Mouse (Mus musculus): ENCODE results near the gene Mpp5. TPM values are rescaled to one million over a fixed set of nuclear protein-coding genes. Genes with fewer than 3 reads are reported as not detected.

Gene Mpp5
- total and polyA plus RNA-seq, 2 experiments: 0.84 to 17.0 TPM

- H3K36me3 ChIP-seq (ENCODE audit: control insufficient read depth, insufficient read depth, low read length): peaks cover 14% of the 10 kb centered on the region
- H3K4me1 ChIP-seq (ENCODE audit: control insufficient read depth, insufficient read depth, low read length): no peaks in the 10 kb centered on the region
- no peaks in the 10 kb centered on the region for H3K27me3 ChIP-seq (ENCODE audit: control insufficient read depth, insufficient read depth, low read length)
- no peak for DNase-seq (ENCODE audit: extremely low read depth, low read depth, low spot score)
- TF ChIP-seq POLR2A (IDR thresholded peaks at IDR 0.05; ENCODE audit: extremely low read depth, insufficient read depth, low read length): no peak
- TF ChIP-seq CTCF (IDR thresholded peaks at IDR 0.05; ENCODE audit: low read depth, low read length): no peak
- H3K79me2 ChIP-seq (ENCODE audit: control insufficient read depth, insufficient read depth, low read length): no peaks in the 10 kb centered on the region
- no peak overlapping the region for H3K27ac ChIP-seq (replicated peaks; ENCODE audit: insufficient read depth, low read depth, low read length)
- H3K4me3 ChIP-seq (ENCODE audit: insufficient read depth, low read depth, low read length): no peak overlapping the region
- H3K9ac ChIP-seq (ENCODE audit: low read depth, low read length): no peak overlapping the region
These were observed 53.1 kb downstream of the Mpp5 start for GRCm38 (mm10) chr12:78801836-78802235.

- Histone ChIP-seq H3K27me3 (ENCODE audit: control insufficient read depth, insufficient read depth, low read length) (no peaks in the 10 kb centered on the region), H3K79me2 (ENCODE audit: control insufficient read depth, insufficient read depth, low read length) (no peaks in the 10 kb centered on the region), H3K4me1 (ENCODE audit: control insufficient read depth, insufficient read depth, low read length) (no peaks in the 10 kb centered on the region), H3K4me3 (ENCODE audit: insufficient read depth, low read depth, low read length) (no peak overlapping the region), H3K9ac (ENCODE audit: low read depth, low read length) (no peak overlapping the region), H3K27ac (replicated peaks; ENCODE audit: insufficient read depth, low read depth, low read length) (no peak overlapping the region), H3K36me3 (ENCODE audit: control insufficient read depth, insufficient read depth, low read length) (peaks cover 14% of the 10 kb centered on the region)
- DNase-seq (ENCODE audit: extremely low read depth, low read depth, low spot score): no peak
- TF ChIP-seq CTCF (IDR thresholded peaks at IDR 0.05; ENCODE audit: low read depth, low read length): no peak
- no peak for TF ChIP-seq POLR2A (IDR thresholded peaks at IDR 0.05; ENCODE audit: extremely low read depth, insufficient read depth, low read length)
These were observed 65.7 kb downstream of the Mpp5 start for GRCm38 (mm10) chr12:78814437-78814836.

- H3K4me1 ChIP-seq (ENCODE audit: control insufficient read depth, insufficient read depth, low read length): no peaks in the 10 kb centered on the region
- TF ChIP-seq POLR2A (IDR thresholded peaks at IDR 0.05; ENCODE audit: extremely low read depth, insufficient read depth, low read length) (no peak), CTCF (IDR thresholded peaks at IDR 0.05; ENCODE audit: low read depth, low read length) (no peak)
- DNase-seq (ENCODE audit: extremely low read depth, low read depth, low spot score): no peak
- H3K36me3 ChIP-seq (ENCODE audit: control insufficient read depth, insufficient read depth, low read length): peaks cover 40% of the 10 kb centered on the region
- WGBS: 97% methylated on average over 2 of the region's 2 CpGs
- H3K27ac ChIP-seq (replicated peaks; ENCODE audit: insufficient read depth, low read depth, low read length): no peak overlapping the region
- no peak overlapping the region for H3K4me3 ChIP-seq (ENCODE audit: insufficient read depth, low read depth, low read length)
- no peaks in the 10 kb centered on the region for H3K79me2 ChIP-seq (ENCODE audit: control insufficient read depth, insufficient read depth, low read length)
- H3K27me3 ChIP-seq (ENCODE audit: control insufficient read depth, insufficient read depth, low read length): no peaks in the 10 kb centered on the region
- no peak overlapping the region for H3K9ac ChIP-seq (ENCODE audit: low read depth, low read length)
These were observed 85.8 kb downstream of the Mpp5 start for GRCm38 (mm10) chr12:78834496-78834895.

- 60% methylated on average over 4 of the region's 4 CpGs for WGBS
- no peaks in the 10 kb centered on the region for H3K4me1 ChIP-seq (ENCODE audit: control insufficient read depth, insufficient read depth, low read length)
These were observed 91.2 kb downstream of the Mpp5 start for GRCm38 (mm10) chr12:78839906-78840305.

GRCm38 (mm10) chr12:78842429-78842828 is 93.7 kb downstream of the Mpp5 start:
- Histone ChIP-seq H3K79me2 (ENCODE audit: control insufficient read depth, insufficient read depth, low read length) (no peaks in the 10 kb centered on the region), H3K4me1 (ENCODE audit: control insufficient read depth, insufficient read depth, low read length) (no peaks in the 10 kb centered on the region), H3K27ac (replicated peaks; ENCODE audit: insufficient read depth, low read depth, low read length) (no peak overlapping the region), H3K4me3 (ENCODE audit: insufficient read depth, low read depth, low read length) (no peak overlapping the region), H3K36me3 (ENCODE audit: control insufficient read depth, insufficient read depth, low read length) (peaks cover 52% of the 10 kb centered on the region), H3K9ac (ENCODE audit: low read depth, low read length) (no peak overlapping the region), H3K27me3 (ENCODE audit: control insufficient read depth, insufficient read depth, low read length) (no peaks in the 10 kb centered on the region)
- 20% methylated on average over 1 of the region's 1 CpGs for WGBS
- no peak for TF ChIP-seq POLR2A (IDR thresholded peaks at IDR 0.05; ENCODE audit: extremely low read depth, insufficient read depth, low read length)
- no peak for TF ChIP-seq CTCF (IDR thresholded peaks at IDR 0.05; ENCODE audit: low read depth, low read length)
- DNase-seq (ENCODE audit: extremely low read depth, low read depth, low spot score): peak; percentile 85

More at GRCm38 (mm10) chr12:78839906-78840305, 91.2 kb downstream of the Mpp5 start:
- no peaks in the 10 kb centered on the region for H3K79me2 ChIP-seq (ENCODE audit: control insufficient read depth, insufficient read depth, low read length)
- no peak overlapping the region for H3K9ac ChIP-seq (ENCODE audit: low read depth, low read length)
- no peak overlapping the region for H3K4me3 ChIP-seq (ENCODE audit: insufficient read depth, low read depth, low read length)
- H3K27me3 ChIP-seq (ENCODE audit: control insufficient read depth, insufficient read depth, low read length): no peaks in the 10 kb centered on the region
- TF ChIP-seq CTCF (IDR thresholded peaks at IDR 0.05; ENCODE audit: low read depth, low read length) (no peak), POLR2A (IDR thresholded peaks at IDR 0.05; ENCODE audit: extremely low read depth, insufficient read depth, low read length) (no peak)
- DNase-seq (ENCODE audit: extremely low read depth, low read depth, low spot score): no peak
- H3K36me3 ChIP-seq (ENCODE audit: control insufficient read depth, insufficient read depth, low read length): peaks cover 56% of the 10 kb centered on the region
- no peak overlapping the region for H3K27ac ChIP-seq (replicated peaks; ENCODE audit: insufficient read depth, low read depth, low read length)

GRCm38 (mm10) chr12:78848246-78848645 is 99.5 kb downstream of the Mpp5 start:
- H3K4me3 ChIP-seq (ENCODE audit: insufficient read depth, low read depth, low read length): no peak overlapping the region
- H3K9ac ChIP-seq (ENCODE audit: low read depth, low read length): no peak overlapping the region
- peaks cover 50% of the 10 kb centered on the region for H3K36me3 ChIP-seq (ENCODE audit: control insufficient read depth, insufficient read depth, low read length)
- no peaks in the 10 kb centered on the region for H3K27me3 ChIP-seq (ENCODE audit: control insufficient read depth, insufficient read depth, low read length)
- WGBS: 98% methylated on average over 4 of the region's 4 CpGs
- H3K27ac ChIP-seq (replicated peaks; ENCODE audit: insufficient read depth, low read depth, low read length): no peak overlapping the region
- H3K79me2 ChIP-seq (ENCODE audit: control insufficient read depth, insufficient read depth, low read length): no peaks in the 10 kb centered on the region
- H3K4me1 ChIP-seq (ENCODE audit: control insufficient read depth, insufficient read depth, low read length): no peaks in the 10 kb centered on the region
- DNase-seq (ENCODE audit: extremely low read depth, low read depth, low spot score): no peak
- TF ChIP-seq POLR2A (IDR thresholded peaks at IDR 0.05; ENCODE audit: extremely low read depth, insufficient read depth, low read length) (no peak), CTCF (IDR thresholded peaks at IDR 0.05; ENCODE audit: low read depth, low read length) (no peak)
